ENCODE assay signal across 12 mouse cellular contexts in the genomic region with DNA sequence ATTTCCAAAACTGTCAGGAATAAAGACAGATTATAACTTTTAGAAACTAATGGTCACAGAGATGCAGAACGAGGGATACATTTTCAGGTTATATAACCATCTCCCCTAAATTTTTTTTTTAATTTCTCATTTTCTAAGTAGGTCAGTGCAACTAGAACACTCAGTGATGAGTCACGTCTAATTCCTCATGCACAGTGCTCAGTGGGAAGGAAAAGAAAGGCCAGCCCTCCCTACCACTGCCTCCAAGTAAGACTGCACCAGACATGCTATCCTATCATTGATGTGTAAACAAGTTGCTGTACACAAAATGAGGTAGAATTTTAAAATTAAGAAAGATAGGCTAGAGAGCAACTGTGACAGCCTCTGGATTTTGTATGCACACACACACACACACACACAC.
A peak's percentile ranks its signal among the peaks of the same experiment; 100 is the strongest.
DNase-seq lines count a peak whose midpoint lies in the region; ATAC-seq lines count a peak whose summit lies in the region.
"Had no signal": no experiment of that assay in that cellular context is flagged by ENCODE, and none has a peak within 500 bp of the region (broad histone marks: within the 10 kb centered on the region; RNA-seq: fewer than 3 reads in every experiment).

No protein-coding gene starts in this region.

- ATAC-seq in cerebellum, adult (ENCODE audit: insufficient number of reproducible peaks, low FRiP score, low TSS enrichment) = no peak
- ATAC-seq: inflammation-experienced regulatory T-cells, adult 6 months had no signal

- DNase-seq in cerebellum, adult 11 months = peak; percentile 11
- DNase-seq in right cerebral cortex, adult 18-20 months = peak; percentile 62
- DNase-seq in right cerebral cortex, postnatal 4 days = no peak
- peak; percentile 34 to 58 for DNase-seq in cerebellum, postnatal 25 days
- peak; percentile 62 for DNase-seq in telencephalon, adult 2 months (ENCODE audit: low read depth, low spot score)
- no peak for DNase-seq in kidney, postnatal 14 days
- no peak for DNase-seq in adipocyte (ENCODE audit: low spot score)
- DNase-seq: B cell, adult 2 months; kidney, adult 9 months; liver, embryonic 13.5 days had no signal

Comparison
In these comparisons a context has a peak if more than half of its experiments do, and no peak if none do; other contexts are left out.
1. DNase-seq: peak in cerebellum, adult 11 months (single experiment), right cerebral cortex, adult 18-20 months (single experiment), cerebellum, postnatal 25 days (2 of 2) and telencephalon, adult 2 months (single experiment); none in right cerebral cortex, postnatal 4 days (single experiment), kidney, postnatal 14 days (single experiment) and adipocyte (single experiment).